In genomic region chr11:65909195-65909594, GRCm38 (mm10) we compare ENCODE assay signal across 19 mouse cellular contexts.
"Had no signal": no experiment of that assay in that cellular context is flagged by ENCODE, and none has a peak within 500 bp of the region (broad histone marks: within the 10 kb centered on the region; RNA-seq: fewer than 3 reads in every experiment).

No protein-coding gene starts in this region.

- H3K27me3 ChIP-seq: midbrain, embryonic 12.5 days; neural tube, embryonic 13.5 days; neural tube, embryonic 15.5 days had no signal

- H3K4me3 ChIP-seq: midbrain, embryonic 10.5 days; midbrain, embryonic 12.5 days; myocyte; neural tube, embryonic 13.5 days; neural tube, embryonic 15.5 days had no signal

- H3K36me3 ChIP-seq: midbrain, embryonic 10.5 days; midbrain, embryonic 12.5 days; neural tube, embryonic 13.5 days; neural tube, embryonic 15.5 days had no signal

- H3K4me1 ChIP-seq: midbrain, embryonic 10.5 days; midbrain, embryonic 12.5 days; neural tube, embryonic 13.5 days; neural tube, embryonic 15.5 days had no signal

- DNase-seq: lung, adult 18-20 months; lung, embryonic 14.5 days; lung, postnatal 10 days; lung, postnatal 4 days; midbrain, embryonic 14.5 days; retina, postnatal 1 day; right cerebral cortex, adult 18-20 months; right cerebral cortex, postnatal 25 days; right cerebral cortex, postnatal 4 days; spleen, adult 18-20 months; thymus, adult 18-20 months; thymus, postnatal 14 days; thymus, postnatal 36 days had no signal

- ATAC-seq: midbrain, embryonic 16.5 days had no signal

- H3K9me3 ChIP-seq: midbrain, embryonic 10.5 days; midbrain, embryonic 12.5 days; neural tube, embryonic 13.5 days; neural tube, embryonic 15.5 days had no signal
